Mouse (Mus musculus) liver, adult 2 months (tissue): ENCODE measurements at regions not wholly inside any gene's neighbourhood (a gene's known extent, or its start where the extent isn't known, plus 50 kb on each side); places are given as distances from the start of the nearest gene placed in this dataset.

ENCODE experiments used
- DNase-seq: peaks from one replicate; pipeline ENCODE4 v3.0.0-alpha.2; 2011; ENCODE audit warnings: low read depth, low spot score; ENCODE audit errors: extremely low read depth
- H3K27ac ChIP-seq: fragments of 200-500 bp; replicated peaks from 2 replicates; pipeline ENCODE4 v1.5.1; 2012; ENCODE audit warnings: low read depth, mild to moderate bottlenecking, control low read depth, inconsistent platforms, low read length; ENCODE audit not compliant: insufficient read depth
- H3K27me3 ChIP-seq: fragments of 200-500 bp; 2 replicates; pipeline ENCODE4 v1.6.1; 2012; ENCODE audit warnings: mild to moderate bottlenecking, moderate library complexity, low read length, inconsistent platforms; ENCODE audit not compliant: control insufficient read depth, insufficient read depth
- H3K36me3 ChIP-seq: fragments of 200-500 bp; 2 replicates; pipeline ENCODE4 v1.6.1; 2012; ENCODE audit warnings: low read length, inconsistent platforms; ENCODE audit not compliant: control insufficient read depth, insufficient read depth
- H3K4me1 ChIP-seq: fragments of 200-500 bp; 2 replicates; pipeline ENCODE4 v1.6.1; 2011; ENCODE audit warnings: low read length; ENCODE audit not compliant: control insufficient read depth, insufficient read depth
- H3K4me3 ChIP-seq: fragments of 200-500 bp; 2 replicates; pipeline ENCODE4 v1.5.1; 2011; ENCODE audit warnings: low read depth, mild to moderate bottlenecking, control low read depth, low read length, moderate library complexity; ENCODE audit not compliant: insufficient read depth
- H3K79me2 ChIP-seq: fragments of 200-500 bp; 2 replicates; pipeline ENCODE4 v1.6.1; 2012; ENCODE audit warnings: inconsistent platforms, mild to moderate bottlenecking, low read length, moderate library complexity; ENCODE audit not compliant: control insufficient read depth, insufficient read depth
- H3K9ac ChIP-seq: fragments of 200-500 bp; 2 replicates; pipeline ENCODE4 v1.6.1; 2012; ENCODE audit warnings: low read depth, mild to moderate bottlenecking, control low read depth, inconsistent platforms, low read length
- CTCF ChIP-seq: fragments of 200-500 bp; IDR thresholded peaks from 2 replicates; pipeline ENCODE4 v1.5.1; 2011; ENCODE audit warnings: low read depth, low read length, control low read depth
- POLR2A ChIP-seq: fragments of 200-500 bp; IDR thresholded peaks from 2 replicates; pipeline ENCODE4 v1.6.1; 2011; ENCODE audit warnings: low read length, control low read depth; ENCODE audit not compliant: insufficient read depth; ENCODE audit errors: extremely low read depth
- WGBS: fragments of 180-500 bp; shearing (Covaris S2); methylation state at CpG from one replicate; pipeline ENCODE4 v1.1.7; 2018; 5-methylcytosine and 5-hydroxymethylcytosine counted together

- Histone ChIP-seq H3K27me3 (no peaks in the 10 kb centered on the region), H3K9ac (no peak overlapping the region), H3K4me3 (no peak overlapping the region), H3K4me1 (no peaks in the 10 kb centered on the region), H3K27ac (no peak overlapping the region), H3K36me3 (no peaks in the 10 kb centered on the region), H3K79me2 (no peaks in the 10 kb centered on the region)
- DNase-seq: no peak
- TF ChIP-seq CTCF (no peak), POLR2A (no peak)
- 76% methylated on average over 5 of the region's 5 CpGs for WGBS
These were observed 867.1 kb upstream of the Slit2 start for GRCm38 (mm10) chr5:47115882-47116281.

- no peaks in the 10 kb centered on the region for H3K27me3 ChIP-seq
- no peak overlapping the region for H3K9ac ChIP-seq
- TF ChIP-seq POLR2A: no peak
- TF ChIP-seq CTCF: no peak
- no peak overlapping the region for H3K4me3 ChIP-seq
- no peaks in the 10 kb centered on the region for H3K36me3 ChIP-seq
- no peak for DNase-seq
- no peak overlapping the region for H3K27ac ChIP-seq
- H3K4me1 ChIP-seq: no peaks in the 10 kb centered on the region
- H3K79me2 ChIP-seq: no peaks in the 10 kb centered on the region
These were observed 887.2 kb upstream of the Slit2 start for GRCm38 (mm10) chr5:47095703-47096102.

- Histone ChIP-seq H3K79me2 (no peaks in the 10 kb centered on the region), H3K4me3 (no peak overlapping the region), H3K9ac (no peak overlapping the region), H3K36me3 (no peaks in the 10 kb centered on the region), H3K27me3 (no peaks in the 10 kb centered on the region), H3K4me1 (no peaks in the 10 kb centered on the region), H3K27ac (no peak overlapping the region)
- DNase-seq: no peak
- 80% methylated on average over 3 of the region's 3 CpGs for whole genome bisulfite sequencing
- TF ChIP-seq POLR2A (no peak), CTCF (no peak)
These were observed 930.0 kb upstream of the Slit2 start for GRCm38 (mm10) chr5:47052942-47053341.

- Histone ChIP-seq H3K36me3 (no peaks in the 10 kb centered on the region), H3K4me3 (no peak overlapping the region), H3K79me2 (no peaks in the 10 kb centered on the region), H3K9ac (no peak overlapping the region), H3K27me3 (no peaks in the 10 kb centered on the region), H3K4me1 (no peaks in the 10 kb centered on the region), H3K27ac (no peak overlapping the region)
- TF ChIP-seq CTCF: no peak
- no peak for TF ChIP-seq POLR2A
- WGBS: 50% methylated on average over 1 of the region's 1 CpGs
- DNase-seq: no peak
These were observed 946.2 kb upstream of the Slit2 start for GRCm38 (mm10) chr5:47036752-47037151.

GRCm38 (mm10) chr5:47034021-47034420, 948.9 kb upstream of the Slit2 start:
- no peak overlapping the region for H3K27ac ChIP-seq
- DNase-seq: no peak
- H3K79me2 ChIP-seq: no peaks in the 10 kb centered on the region
- no peaks in the 10 kb centered on the region for H3K27me3 ChIP-seq
- no peaks in the 10 kb centered on the region for H3K36me3 ChIP-seq
- H3K9ac ChIP-seq: no peak overlapping the region
- H3K4me1 ChIP-seq: no peaks in the 10 kb centered on the region
- TF ChIP-seq CTCF (no peak), POLR2A (no peak)
- 69% methylated on average over 7 of the region's 7 CpGs for WGBS
- H3K4me3 ChIP-seq: no peak overlapping the region

GRCm38 (mm10) chr5:47014351-47014750, 968.6 kb upstream of the Slit2 start:
- no peaks in the 10 kb centered on the region for H3K27me3 ChIP-seq
- peak; percentile 13 for DNase-seq
- peak; percentile 52; the same call in 1 of the 2 replicates for TF ChIP-seq CTCF
- TF ChIP-seq POLR2A: no peak
- H3K36me3 ChIP-seq: no peaks in the 10 kb centered on the region
- no peaks in the 10 kb centered on the region for H3K4me1 ChIP-seq
- no peak overlapping the region for H3K27ac ChIP-seq
- H3K79me2 ChIP-seq: no peaks in the 10 kb centered on the region
- H3K4me3 ChIP-seq: no peak overlapping the region
- H3K9ac ChIP-seq: no peak overlapping the region
